Mouse (Mus musculus) cerebellum, adult 18-20 months (tissue): ENCODE measurements around the gene Cd200r4.
"Not testable (repeated sequence)": the region's sequence is repeated elsewhere in the genome, so short reads cannot be mapped to it uniquely, and the experiment has no call there.

Experiments used
- DNase-seq, 2 experiments: peaks; one replicate each; pipeline ENCODE4 v3.0.0; 2021

Cd200r4 gene

GRCm38 (mm10) chr16:44811544-44811943 lies at the start of gene Cd200r4:
Gene Cd200r4 (plus strand): TSS chr16:44811733.
- DNase-seq, result no peak

- DNase-seq, result no peak
Measured at GRCm38 (mm10) chr16:44761811-44762210, 49.7 kb upstream of the Cd200r4 start.

- no peak for DNase-seq
Measured at GRCm38 (mm10) chr16:44765555-44766319, 45.8 kb upstream of the Cd200r4 start, which contains the start of gene Cd200r1. Gene Cd200r1 (plus strand): TSS chr16:44765736.

- no peak for DNase-seq
Measured at GRCm38 (mm10) chr16:44766320-44766892, 45.1 kb upstream of the Cd200r4 start.

GRCm38 (mm10) chr16:44767506-44767905 lies 44.0 kb upstream of the Cd200r4 start:
- no peak for DNase-seq

GRCm38 (mm10) chr16:44767967-44768366 lies 43.6 kb upstream of the Cd200r4 start:
- DNase-seq, result no peak

GRCm38 (mm10) chr16:44772577-44772976 lies 39.0 kb upstream of the Cd200r4 start:
- no peak for DNase-seq

GRCm38 (mm10) chr16:44773673-44774072 lies 37.9 kb upstream of the Cd200r4 start:
- DNase-seq, result no peak

- no peak for DNase-seq
Measured at GRCm38 (mm10) chr16:44774201-44774600, 37.3 kb upstream of the Cd200r4 start.

- no peak for DNase-seq
Measured at GRCm38 (mm10) chr16:44778538-44779147, 32.9 kb upstream of the Cd200r4 start.

- no peak for DNase-seq
Measured at GRCm38 (mm10) chr16:44779494-44779893, 32.0 kb upstream of the Cd200r4 start.

GRCm38 (mm10) chr16:44780751-44781150 lies 30.8 kb upstream of the Cd200r4 start:
- DNase-seq, result no peak

- no peak for DNase-seq
Measured at GRCm38 (mm10) chr16:44786934-44787333, 24.6 kb upstream of the Cd200r4 start.

- DNase-seq, result no peak
Measured at GRCm38 (mm10) chr16:44794416-44794815, 17.1 kb upstream of the Cd200r4 start.

- DNase-seq, result no peak
Measured at GRCm38 (mm10) chr16:44805976-44806375, 5.6 kb upstream of the Cd200r4 start.

- DNase-seq, result not testable (repeated sequence)
Measured at GRCm38 (mm10) chr16:44810223-44810622, 1.3 kb upstream of the Cd200r4 start.

- no peak for DNase-seq
Measured at GRCm38 (mm10) chr16:44812468-44813065, 1.0 kb downstream of the Cd200r4 start.

GRCm38 (mm10) chr16:44818010-44818409 lies 6.5 kb downstream of the Cd200r4 start:
- DNase-seq, result no peak

GRCm38 (mm10) chr16:44820545-44820944 lies 9.0 kb downstream of the Cd200r4 start:
- no peak for DNase-seq

- DNase-seq, result no peak
Measured at GRCm38 (mm10) chr16:44832286-44832685, 20.8 kb downstream of the Cd200r4 start.

- DNase-seq, result not testable (repeated sequence)
Measured at GRCm38 (mm10) chr16:44833189-44833588, 21.7 kb downstream of the Cd200r4 start.

- no peak for DNase-seq
Measured at GRCm38 (mm10) chr16:44866797-44867196, 55.3 kb downstream of the Cd200r4 start, which contains the start of gene Cd200r2. Gene Cd200r2 (plus strand): TSS chr16:44867097.

- no peak for DNase-seq
Measured at GRCm38 (mm10) chr16:44875178-44875577, 63.6 kb downstream of the Cd200r4 start.
